Mouse (Mus musculus): ENCODE data around the gene Mark3. TPM values are rescaled to one million over a fixed set of nuclear protein-coding genes. Genes with fewer than 3 reads are reported as not detected.

Gene Mark3
- polyA plus RNA-seq, 1 experiment from 2014 or later, result 32.9 TPM

DNA sequence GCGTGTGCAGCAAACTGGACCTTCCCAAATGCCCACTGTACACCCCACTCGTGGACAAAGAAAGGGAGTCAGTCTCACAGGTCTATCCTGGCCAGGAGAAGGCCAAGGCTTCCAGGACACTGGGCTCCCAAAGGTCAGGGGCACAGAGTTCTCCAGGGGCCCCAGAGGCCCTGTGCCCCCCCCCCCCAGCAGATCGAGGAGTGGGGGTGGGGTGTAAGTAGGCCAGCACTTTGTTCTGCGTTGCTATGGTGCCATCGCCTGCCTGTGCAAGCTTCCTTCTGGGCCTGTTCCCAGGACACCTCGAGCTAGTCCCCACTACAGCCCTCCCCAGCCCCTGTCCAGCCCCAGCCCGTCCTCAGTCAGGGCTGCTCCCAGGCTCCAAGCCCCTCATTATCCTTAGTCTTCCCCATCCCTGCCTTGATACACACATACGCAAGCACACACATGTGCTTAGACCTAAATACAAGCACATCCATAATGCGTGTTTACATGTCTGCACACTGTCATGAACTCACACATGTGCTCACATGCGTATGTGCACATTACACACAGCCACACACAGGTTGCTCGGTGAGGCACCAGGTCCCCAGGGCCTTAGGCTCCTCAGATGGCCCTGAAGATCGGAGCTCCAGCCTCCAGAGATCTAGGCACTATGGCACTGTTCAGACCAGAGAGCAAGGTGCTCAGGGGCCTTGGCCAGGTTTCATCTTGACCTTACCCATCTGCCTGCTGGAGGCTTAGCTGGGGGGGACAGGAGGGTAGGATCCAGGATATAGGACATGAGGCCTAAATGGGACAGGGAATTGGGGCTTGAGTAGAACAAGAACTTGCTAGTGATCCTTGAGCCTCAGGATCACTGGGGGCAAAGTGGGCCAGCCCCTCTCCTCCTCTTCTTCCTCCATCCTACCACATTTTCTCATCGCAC, 120.8 kb downstream of the Mark3 start:
- Histone ChIP-seq H3K9me3 (replicated peaks) (no peaks in the 10 kb centered on the region), H3K36me3 (no peaks in the 10 kb centered on the region), H3K4me1 (peaks cover 40% of the 10 kb centered on the region), H3K9ac (no peak overlapping the region), H3K4me3 (no peak overlapping the region), H3K4me2 (no peak overlapping the region), H3K27ac (no peak overlapping the region), H3K27me3 (replicated peaks) (no peaks in the 10 kb centered on the region)
- 61% methylated on average over 13 of the region's 13 CpGs for WGBS (ENCODE audit: insufficient replicate concordance)
- no peak for ATAC-seq

DNA sequence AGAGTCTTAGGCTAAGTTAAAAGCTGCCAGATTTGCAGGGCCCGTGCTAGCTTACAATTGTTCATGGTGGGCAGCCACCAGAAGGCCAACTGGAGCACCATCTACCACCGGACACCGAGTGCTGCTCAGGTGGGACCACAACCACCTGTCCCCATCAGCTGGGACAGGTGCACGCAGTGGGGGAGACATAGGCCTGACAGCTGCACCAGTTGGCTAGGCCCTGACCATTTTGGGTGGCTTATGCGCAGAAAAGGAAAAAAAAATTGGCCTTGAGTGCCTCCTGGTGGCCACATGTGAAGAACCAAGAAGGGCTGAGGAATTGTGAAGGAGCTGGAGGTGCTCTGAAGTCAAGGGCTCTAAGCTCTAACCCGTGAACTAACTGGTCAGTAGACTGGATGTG, 121.9 kb downstream of the Mark3 start:
- peaks cover 39% of the 10 kb centered on the region for H3K4me1 ChIP-seq
- H3K27ac ChIP-seq, result no peak overlapping the region
- H3K9ac ChIP-seq, result no peak overlapping the region
- no peaks in the 10 kb centered on the region for H3K36me3 ChIP-seq
- H3K27me3 ChIP-seq (replicated peaks), result 0 out of 2 replicates have a peak, but pooled peaks cover 3% of the 10 kb centered on the region
- WGBS (ENCODE audit: insufficient replicate concordance), result 22% methylated on average over 6 of the region's 6 CpGs
- H3K9me3 ChIP-seq (replicated peaks), result no peaks in the 10 kb centered on the region
- no peak overlapping the region for H3K4me2 ChIP-seq
- ATAC-seq, result peak; percentile 5; the same call in 1 of the 2 replicates
- H3K4me3 ChIP-seq, result no peak overlapping the region

DNA sequence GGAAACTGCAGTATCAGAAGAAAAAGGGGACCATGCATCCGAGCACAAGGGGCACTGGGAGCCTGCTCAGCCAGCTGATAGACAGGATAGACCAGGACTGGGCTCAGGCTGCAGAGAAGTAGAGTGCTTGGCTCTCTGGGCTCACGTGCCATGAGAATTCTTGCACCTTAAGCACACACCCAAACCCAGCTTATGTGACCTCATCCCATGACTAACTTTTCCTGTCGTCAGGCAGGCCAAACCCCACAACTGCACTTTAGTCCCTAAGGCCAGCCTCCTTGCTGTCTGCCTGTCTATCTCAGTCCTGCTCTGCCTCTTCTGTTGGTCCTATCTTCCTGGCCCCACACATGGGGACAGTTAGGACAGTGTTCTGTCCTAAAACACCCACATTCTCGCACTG, 123.4 kb downstream of the Mark3 start:
- no peaks in the 10 kb centered on the region for H3K36me3 ChIP-seq
- H3K27ac ChIP-seq, result no peak overlapping the region
- H3K4me1 ChIP-seq, result peaks cover 27% of the 10 kb centered on the region
- 53% methylated on average over 4 of the region's 4 CpGs for WGBS (ENCODE audit: insufficient replicate concordance)
- ATAC-seq, result no peak
- no peak overlapping the region for H3K4me2 ChIP-seq
- H3K9me3 ChIP-seq (replicated peaks), result no peaks in the 10 kb centered on the region
- 0 out of 2 replicates have a peak, but pooled peaks cover 3% of the 10 kb centered on the region for H3K27me3 ChIP-seq (replicated peaks)
- H3K9ac ChIP-seq, result no peak overlapping the region
- no peak overlapping the region for H3K4me3 ChIP-seq

DNA sequence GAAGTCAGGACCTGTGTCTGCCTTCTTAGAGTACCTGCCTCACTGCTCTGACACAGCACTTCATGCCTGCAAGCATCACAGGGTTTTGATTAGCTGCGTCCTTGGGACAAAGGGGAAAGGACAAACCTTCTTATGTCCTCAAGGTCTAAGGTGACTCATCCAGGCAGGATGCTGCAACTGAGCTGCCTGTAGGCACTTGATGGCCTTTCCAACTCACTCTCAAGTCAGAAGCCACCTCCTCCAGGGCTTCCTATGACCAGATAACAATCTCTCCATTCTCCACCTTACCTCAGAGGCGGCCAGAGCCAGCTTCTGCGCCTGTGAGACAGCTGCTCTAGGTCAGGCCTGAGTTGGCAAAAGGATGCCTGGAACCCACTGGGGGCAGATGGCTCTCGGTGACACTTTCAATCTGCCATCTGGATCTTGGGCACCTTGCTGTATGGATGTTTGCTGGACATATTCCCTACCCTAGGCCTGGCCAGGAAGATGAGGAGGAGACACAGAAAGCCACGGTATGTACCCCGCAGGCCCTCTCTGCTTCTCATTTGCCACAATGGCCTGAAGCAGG, 124.1 kb downstream of the Mark3 start:
- 68% methylated on average over 6 of the region's 6 CpGs for WGBS (ENCODE audit: insufficient replicate concordance)
- no peak for ATAC-seq
- Histone ChIP-seq H3K27me3 (replicated peaks) (0 out of 2 replicates have a peak, but pooled peaks cover 3% of the 10 kb centered on the region), H3K4me1 (peaks cover 19% of the 10 kb centered on the region), H3K4me3 (no peak overlapping the region), H3K27ac (no peak overlapping the region), H3K9ac (no peak overlapping the region), H3K4me2 (no peak overlapping the region), H3K9me3 (replicated peaks) (no peaks in the 10 kb centered on the region), H3K36me3 (no peaks in the 10 kb centered on the region)

DNA sequence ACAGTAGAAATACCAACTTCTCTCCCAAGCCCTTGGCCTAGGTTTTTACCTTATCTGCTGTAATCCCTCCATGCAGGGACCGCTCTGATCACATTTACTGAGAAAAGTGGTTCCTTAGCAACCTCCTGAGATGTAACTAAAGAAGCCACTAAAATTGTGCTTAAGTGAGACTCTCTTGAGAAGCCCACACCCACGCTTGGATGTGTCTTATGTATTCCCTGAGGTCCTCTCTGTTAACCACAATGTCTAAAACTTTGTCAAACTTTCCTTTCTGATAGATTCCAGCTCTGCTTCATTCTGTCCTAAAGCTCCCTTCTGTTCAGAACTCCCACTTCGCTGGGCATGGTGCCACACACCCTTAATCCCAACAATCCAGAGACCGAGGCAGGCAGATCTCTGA, 125.2 kb downstream of the Mark3 start:
- Histone ChIP-seq H3K9ac (no peak overlapping the region), H3K4me3 (no peak overlapping the region), H3K27me3 (replicated peaks) (0 out of 2 replicates have a peak, but pooled peaks cover 3% of the 10 kb centered on the region), H3K36me3 (no peaks in the 10 kb centered on the region), H3K4me1 (peaks cover 8% of the 10 kb centered on the region), H3K27ac (no peak overlapping the region), H3K9me3 (replicated peaks) (no peaks in the 10 kb centered on the region), H3K4me2 (no peak overlapping the region)
- WGBS (ENCODE audit: insufficient replicate concordance), result 70% methylated on average over 4 of the region's 4 CpGs
- ATAC-seq, result no peak

DNA sequence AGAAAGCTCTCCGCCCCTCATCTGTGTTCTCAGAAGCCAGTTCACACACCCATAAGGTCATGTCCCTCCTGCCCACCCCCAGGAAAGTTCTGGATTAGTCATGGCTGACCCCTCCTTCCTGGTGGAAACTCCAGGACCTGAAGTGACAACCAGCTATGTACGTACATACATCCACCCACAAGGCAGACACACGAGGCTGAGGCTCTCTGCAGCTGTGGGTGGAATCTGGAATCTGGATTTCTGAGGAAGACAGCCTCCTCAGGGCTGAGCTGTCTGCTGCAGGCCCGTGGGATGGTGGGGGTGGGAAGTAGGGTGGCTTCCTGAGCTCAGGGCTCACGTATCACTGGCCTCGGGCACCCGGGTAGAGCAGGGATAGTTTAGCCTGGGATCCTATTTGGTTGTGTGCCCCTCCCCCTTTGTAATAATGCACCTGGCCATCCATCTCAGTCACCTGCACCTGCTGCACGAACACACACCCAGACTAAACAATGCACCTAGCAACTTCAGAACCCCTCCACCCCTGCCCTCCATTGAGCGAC, 126.7 kb downstream of the Mark3 start:
- Histone ChIP-seq H3K27me3 (replicated peaks) (0 out of 2 replicates have a peak, but pooled peaks cover 3% of the 10 kb centered on the region), H3K36me3 (no peaks in the 10 kb centered on the region), H3K4me3 (no peak overlapping the region), H3K27ac (no peak overlapping the region), H3K9ac (no peak overlapping the region), H3K4me1 (no peaks in the 10 kb centered on the region), H3K9me3 (replicated peaks) (no peaks in the 10 kb centered on the region), H3K4me2 (no peak overlapping the region)
- 64% methylated on average over 9 of the region's 9 CpGs for WGBS (ENCODE audit: insufficient replicate concordance)
- ATAC-seq, result no peak

DNA sequence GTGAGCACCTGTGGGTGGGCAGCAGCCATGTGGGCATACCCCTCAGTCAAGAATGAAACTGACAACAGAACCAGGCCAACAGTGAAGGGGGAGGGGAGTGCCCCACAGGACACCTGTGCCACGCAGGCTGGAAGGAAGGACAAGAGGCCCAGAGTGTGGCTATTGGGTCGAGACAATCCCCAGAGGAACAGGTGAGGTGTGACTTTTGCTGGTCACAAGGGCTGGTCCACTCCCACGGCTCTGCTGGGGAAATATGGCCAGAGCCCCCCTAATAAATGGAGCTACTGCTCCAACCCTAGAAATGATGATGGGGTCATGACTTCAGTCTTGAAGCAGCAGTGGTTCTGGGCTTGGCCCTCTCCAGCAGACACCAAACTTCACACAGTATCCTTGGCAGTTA, 129.0 kb downstream of the Mark3 start:
- WGBS (ENCODE audit: insufficient replicate concordance), result 53% methylated on average over 3 of the region's 3 CpGs
- peaks cover 15% of the 10 kb centered on the region for H3K36me3 ChIP-seq
- ATAC-seq, result no peak

DNA sequence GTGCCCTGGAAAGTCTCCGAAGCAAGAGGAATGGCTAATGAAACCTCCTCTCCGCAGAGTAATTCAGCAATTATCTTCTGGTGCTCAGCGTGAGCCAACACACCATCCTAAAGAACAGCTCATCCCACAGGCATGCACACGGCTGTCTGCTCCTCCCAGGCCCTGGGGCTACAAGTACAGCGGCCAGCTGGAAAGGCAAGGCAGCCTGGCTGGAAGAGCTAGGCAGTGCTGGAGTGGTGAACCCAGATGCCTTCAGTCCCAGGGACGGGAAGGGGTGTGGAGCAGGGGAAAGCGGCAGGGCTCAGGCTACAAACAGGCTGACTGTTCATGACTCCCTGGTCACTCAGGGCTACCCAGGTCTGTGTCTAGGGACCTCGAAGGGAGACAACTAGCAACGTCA, 130.3 kb downstream of the Mark3 start:
- Histone ChIP-seq H3K9ac (no peak overlapping the region), H3K9me3 (replicated peaks) (no peaks in the 10 kb centered on the region), H3K4me3 (no peak overlapping the region), H3K27ac (no peak overlapping the region), H3K4me2 (no peak overlapping the region), H3K36me3 (peaks cover 28% of the 10 kb centered on the region), H3K27me3 (replicated peaks) (0 out of 2 replicates have a peak, but pooled peaks cover 3% of the 10 kb centered on the region), H3K4me1 (no peaks in the 10 kb centered on the region)
- WGBS (ENCODE audit: insufficient replicate concordance), result 67% methylated on average over 9 of the region's 9 CpGs
- no peak for ATAC-seq

More for the DNA sequence above, 129.0 kb downstream of the Mark3 start:
- Histone ChIP-seq H3K4me3 (no peak overlapping the region), H3K4me2 (no peak overlapping the region), H3K4me1 (no peaks in the 10 kb centered on the region), H3K27me3 (replicated peaks) (0 out of 2 replicates have a peak, but pooled peaks cover 3% of the 10 kb centered on the region), H3K9ac (no peak overlapping the region), H3K27ac (no peak overlapping the region), H3K9me3 (replicated peaks) (no peaks in the 10 kb centered on the region)

DNA sequence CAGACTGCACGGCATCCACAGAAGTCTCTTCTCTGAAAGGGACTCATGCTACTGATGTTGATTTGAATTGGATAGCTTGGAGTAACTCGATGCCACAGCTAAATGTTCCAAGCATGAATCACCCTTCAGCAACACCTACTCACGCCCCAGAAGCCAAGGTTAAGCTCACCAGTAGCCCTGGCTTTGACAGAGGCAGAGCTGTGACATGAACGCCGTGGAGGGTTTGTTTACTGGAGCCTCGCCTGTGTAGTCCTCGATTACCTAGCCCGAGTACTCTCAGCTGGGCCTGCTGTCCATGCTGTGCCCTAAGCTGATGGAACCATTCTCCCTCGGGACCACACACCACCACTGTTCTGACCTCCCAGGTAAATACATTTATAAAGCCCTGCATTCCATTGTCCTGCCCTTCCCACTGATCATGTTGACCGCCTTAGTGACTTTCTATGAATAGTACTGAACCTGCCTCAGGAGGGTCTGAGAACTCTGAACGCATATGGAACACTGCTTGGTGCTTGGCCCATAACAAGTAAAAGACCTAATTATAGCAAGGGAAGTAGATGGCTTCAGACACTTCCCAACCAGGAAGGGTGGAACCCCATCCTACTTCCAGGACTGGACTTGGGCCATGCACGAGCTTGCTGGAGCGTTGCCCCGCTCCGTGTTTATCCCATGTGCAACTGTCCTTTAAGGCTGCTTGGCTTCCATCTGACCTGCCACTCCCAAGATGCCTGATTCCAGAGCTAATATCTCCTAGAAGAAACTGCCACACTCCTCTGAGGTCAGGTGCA, 131.1 kb downstream of the Mark3 start:
- Histone ChIP-seq H3K9me3 (replicated peaks) (no peaks in the 10 kb centered on the region), H3K4me3 (no peak overlapping the region), H3K4me2 (no peak overlapping the region), H3K36me3 (peaks cover 36% of the 10 kb centered on the region), H3K4me1 (no peaks in the 10 kb centered on the region), H3K27me3 (replicated peaks) (0 out of 2 replicates have a peak, but pooled peaks cover 3% of the 10 kb centered on the region), H3K27ac (no peak overlapping the region), H3K9ac (no peak overlapping the region)
- WGBS (ENCODE audit: insufficient replicate concordance), result 68% methylated on average over 15 of the region's 15 CpGs
- ATAC-seq, result no peak

Data from liver, embryonic 12.5 days (tissue).